Mouse (Mus musculus) megakaryocyte, embryonic 14.5 days (primary cell): Measurements from ENCODE around the gene Tead1.

Experiments
- FLI1 ChIP-seq: IDR thresholded peaks from 2 replicates; pipeline ENCODE4 v1.6.1; 2012; ENCODE audit warnings: low read length, inconsistent platforms, mixed read lengths
- GATA1 ChIP-seq: IDR thresholded peaks from 3 replicates; pipeline ENCODE4 v1.6.1; 2012; ENCODE audit warnings: mixed read lengths, low read length, inconsistent platforms, borderline replicate concordance

DNA sequence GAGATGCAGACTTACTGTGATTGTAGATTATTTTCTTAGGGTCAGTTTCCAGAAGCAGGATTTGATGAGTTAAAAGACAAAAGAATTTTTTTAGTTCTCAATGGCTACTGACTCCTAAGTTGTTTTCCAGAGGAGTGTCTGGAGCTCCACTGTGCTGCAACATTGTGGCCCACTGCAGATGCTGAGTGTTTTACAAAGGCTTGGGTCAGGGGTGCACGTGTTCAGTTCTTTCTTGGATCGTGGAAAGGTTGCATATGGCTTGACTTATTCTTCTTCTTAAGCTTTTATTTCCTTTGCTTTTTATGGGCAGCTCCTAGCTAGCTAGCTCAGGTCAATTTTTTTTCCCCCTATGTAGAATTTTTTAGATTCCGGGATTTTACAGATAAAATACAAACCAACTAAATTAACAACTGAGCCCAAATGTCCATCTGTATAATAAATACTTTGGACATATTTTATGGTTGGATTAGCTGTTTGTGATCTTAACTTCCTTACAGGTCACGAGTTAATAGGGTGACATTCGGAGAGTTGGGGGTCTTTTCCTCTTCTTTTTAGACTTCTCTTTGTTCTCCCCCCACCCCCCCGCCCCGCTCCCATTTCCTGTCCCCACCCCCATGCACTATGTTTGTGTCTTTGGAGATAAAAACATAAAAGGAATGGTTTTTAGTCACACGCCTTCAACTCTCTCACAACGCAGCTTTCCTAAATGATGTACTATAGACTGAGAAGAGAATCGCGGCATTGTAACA, 40.5 kb downstream of the Tead1 start:
- TF ChIP-seq GATA1 (no peak), FLI1 (no peak)
